Mouse (Mus musculus) lung, postnatal 0 days (tissue): ENCODE measurements around the gene Lemd2. TPM values are rescaled to one million over a fixed set of nuclear protein-coding genes. Genes with fewer than 3 reads are reported as not detected.
"Not testable (repeated sequence)": the region's sequence is repeated elsewhere in the genome, so short reads cannot be mapped to it uniquely, and the experiment has no call there.

Experiments
- ATAC-seq: fragments of 200-750 bp; cut with Nextera tagmentation; 2 replicates; pipeline ENCODE4 v1.8.0; 2017; ENCODE audit warnings: moderate library complexity
- DNase-seq: peaks from one replicate; pipeline ENCODE4 v3.0.0-alpha.2; 2016; ENCODE audit warnings: low spot score
- H3K27ac ChIP-seq: fragments of 300-500 bp; sonication (generic); 2 replicates; pipeline ENCODE4 v1.5.1; 2014; ENCODE audit warnings: antibody characterized with exemption, mild to moderate bottlenecking, low read length, mixed read lengths
- H3K27me3 ChIP-seq: fragments of 300-500 bp; sonication (generic); replicated peaks from 2 replicates; pipeline ENCODE4 v1.6.1; 2014; ENCODE audit warnings: low read length, mixed read lengths; ENCODE audit not compliant: insufficient read depth
- H3K36me3 ChIP-seq: fragments of 300-500 bp; sonication (generic); 2 replicates; pipeline ENCODE4 v1.6.1; 2014; ENCODE audit warnings: low read length, mixed read lengths; ENCODE audit not compliant: insufficient read depth
- H3K4me1 ChIP-seq: fragments of 300-500 bp; sonication (generic); 2 replicates; pipeline ENCODE4 v1.6.1; 2014; ENCODE audit warnings: antibody characterized with exemption, low read depth, low read length, mixed read lengths; ENCODE audit not compliant: insufficient read depth
- H3K4me2 ChIP-seq: fragments of 300-500 bp; sonication (generic); replicated peaks from 2 replicates; pipeline ENCODE4 v1.6.1; 2014; ENCODE audit warnings: low read depth, mild to moderate bottlenecking, low read length, moderate library complexity, mixed read lengths
- H3K4me3 ChIP-seq: fragments of 300-500 bp; sonication (generic); 2 replicates; pipeline ENCODE4 v1.5.1; 2014; ENCODE audit warnings: low read depth, low read length
- H3K9ac ChIP-seq: fragments of 300-500 bp; sonication (generic); replicated peaks from 2 replicates; pipeline ENCODE4 v1.6.1; 2014; ENCODE audit warnings: low read depth, mild to moderate bottlenecking
- H3K9me3 ChIP-seq: fragments of 300-500 bp; sonication (generic); 2 replicates; pipeline ENCODE4 v1.6.1; 2016; ENCODE audit warnings: low read length, mixed read lengths
- CTCF ChIP-seq: IDR thresholded peaks from 2 replicates; pipeline ENCODE4 v1.5.1; 2016; ENCODE audit warnings: antibody characterized with exemption, mild to moderate bottlenecking
- EP300 ChIP-seq: IDR thresholded peaks from 2 replicates; pipeline ENCODE4 v1.6.1; 2016; ENCODE audit warnings: antibody characterized with exemption, mild to moderate bottlenecking, control low read depth
- WGBS: fragments of 180-500 bp; shearing (Covaris S2); extraction: QIAGEN DNeasy Blood & Tissue Kit; methylation state at CpG from one replicate; pipeline ENCODE4 v1.1.7; 2014; 5-methylcytosine and 5-hydroxymethylcytosine counted together
- polyA plus RNA-seq: library from polyadenylated mRNA; unstranded; fragments of >200 nt; fragmentation: Nextera tagmentation; extraction: Ambion mirVana; gene quantifications from 2 replicates; pipeline ENCODE4 v1.2.1, GENCODE M21; 2015

The Lemd2 gene
- polyA plus RNA-seq, 1 experiment from 2014 or later: 13.2 TPM

- ATAC-seq: no peak
- 72% methylated on average over 7 of the region's 7 CpGs for WGBS
- Histone ChIP-seq H3K9me3 (no peaks in the 10 kb centered on the region), H3K9ac (no peak overlapping the region), H3K4me3 (no peak overlapping the region), H3K27ac (no peak overlapping the region), H3K36me3 (no peaks in the 10 kb centered on the region), H3K4me2 (no peak overlapping the region), H3K4me1 (no peaks in the 10 kb centered on the region), H3K27me3 (no peaks in the 10 kb centered on the region)
- no peak for DNase-seq
- TF ChIP-seq CTCF (no peak), EP300 (no peak)
These were observed 29.0 kb upstream of the Lemd2 start for GRCm38 (mm10) chr17:27233298-27233697.

- H3K4me3 ChIP-seq: no peak overlapping the region
These were observed 27.9 kb upstream of the Lemd2 start for GRCm38 (mm10) chr17:27232176-27232575.

GRCm38 (mm10) chr17:27231586-27231985 is 27.3 kb upstream of the Lemd2 start:
- not testable (repeated sequence) for H3K9me3 ChIP-seq, H3K4me1 ChIP-seq, DNase-seq, ATAC-seq, H3K4me2 ChIP-seq, H3K9ac ChIP-seq, H3K27me3 ChIP-seq, H3K27ac ChIP-seq, H3K4me3 ChIP-seq, H3K36me3 ChIP-seq
- WGBS: 86% methylated on average over 4 of the region's 4 CpGs

More at GRCm38 (mm10) chr17:27232176-27232575, 27.9 kb upstream of the Lemd2 start:
- no peak for TF ChIP-seq CTCF
- no peak for DNase-seq
- Histone ChIP-seq H3K36me3 (no peaks in the 10 kb centered on the region), H3K4me2 (no peak overlapping the region), H3K9ac (no peak overlapping the region), H3K4me1 (no peaks in the 10 kb centered on the region), H3K27me3 (no peaks in the 10 kb centered on the region), H3K27ac (no peak overlapping the region), H3K9me3 (no peaks in the 10 kb centered on the region)
- 69% methylated on average over 3 of the region's 3 CpGs for WGBS
- no peak for ATAC-seq

GRCm38 (mm10) chr17:27231146-27231503 is 26.9 kb upstream of the Lemd2 start:
- no peaks in the 10 kb centered on the region for H3K4me1 ChIP-seq
- H3K4me2 ChIP-seq: no peak overlapping the region
- DNase-seq: no peak
- no peak overlapping the region for H3K27ac ChIP-seq
- WGBS: 53% methylated on average over 6 of the region's 6 CpGs
- no peak overlapping the region for H3K9ac ChIP-seq
- H3K36me3 ChIP-seq: no peaks in the 10 kb centered on the region
- TF ChIP-seq EP300 (no peak), CTCF (no peak)
- no peak overlapping the region for H3K4me3 ChIP-seq
- no peaks in the 10 kb centered on the region for H3K27me3 ChIP-seq
- no peak for ATAC-seq
- no peaks in the 10 kb centered on the region for H3K9me3 ChIP-seq

GRCm38 (mm10) chr17:27230455-27231145 is 26.3 kb upstream of the Lemd2 start:
- WGBS: 53% methylated on average over 8 of the region's 8 CpGs
- no peak for DNase-seq
- no peak overlapping the region for H3K4me3 ChIP-seq
- no peak for ATAC-seq
- no peak overlapping the region for H3K4me2 ChIP-seq
- no peaks in the 10 kb centered on the region for H3K9me3 ChIP-seq
- no peak for TF ChIP-seq EP300
- TF ChIP-seq CTCF: no peak
- H3K4me1 ChIP-seq: no peaks in the 10 kb centered on the region
- no peaks in the 10 kb centered on the region for H3K27me3 ChIP-seq
- no peak overlapping the region for H3K27ac ChIP-seq
- no peak overlapping the region for H3K9ac ChIP-seq
- no peaks in the 10 kb centered on the region for H3K36me3 ChIP-seq

GRCm38 (mm10) chr17:27229710-27230454 is 25.6 kb upstream of the Lemd2 start:
- 29% methylated on average over 14 of the region's 14 CpGs for WGBS
- TF ChIP-seq EP300 (no peak), CTCF (no peak)
- ATAC-seq (no peak), DNase-seq (no peak)
- Histone ChIP-seq H3K9me3 (no peaks in the 10 kb centered on the region), H3K36me3 (no peaks in the 10 kb centered on the region), H3K4me2 (no peak overlapping the region), H3K27ac (no peak overlapping the region), H3K4me1 (no peaks in the 10 kb centered on the region), H3K27me3 (no peaks in the 10 kb centered on the region), H3K9ac (no peak overlapping the region), H3K4me3 (no peak overlapping the region)
